8 mouse cellular contexts compared by ENCODE assay signal in the genomic region with DNA sequence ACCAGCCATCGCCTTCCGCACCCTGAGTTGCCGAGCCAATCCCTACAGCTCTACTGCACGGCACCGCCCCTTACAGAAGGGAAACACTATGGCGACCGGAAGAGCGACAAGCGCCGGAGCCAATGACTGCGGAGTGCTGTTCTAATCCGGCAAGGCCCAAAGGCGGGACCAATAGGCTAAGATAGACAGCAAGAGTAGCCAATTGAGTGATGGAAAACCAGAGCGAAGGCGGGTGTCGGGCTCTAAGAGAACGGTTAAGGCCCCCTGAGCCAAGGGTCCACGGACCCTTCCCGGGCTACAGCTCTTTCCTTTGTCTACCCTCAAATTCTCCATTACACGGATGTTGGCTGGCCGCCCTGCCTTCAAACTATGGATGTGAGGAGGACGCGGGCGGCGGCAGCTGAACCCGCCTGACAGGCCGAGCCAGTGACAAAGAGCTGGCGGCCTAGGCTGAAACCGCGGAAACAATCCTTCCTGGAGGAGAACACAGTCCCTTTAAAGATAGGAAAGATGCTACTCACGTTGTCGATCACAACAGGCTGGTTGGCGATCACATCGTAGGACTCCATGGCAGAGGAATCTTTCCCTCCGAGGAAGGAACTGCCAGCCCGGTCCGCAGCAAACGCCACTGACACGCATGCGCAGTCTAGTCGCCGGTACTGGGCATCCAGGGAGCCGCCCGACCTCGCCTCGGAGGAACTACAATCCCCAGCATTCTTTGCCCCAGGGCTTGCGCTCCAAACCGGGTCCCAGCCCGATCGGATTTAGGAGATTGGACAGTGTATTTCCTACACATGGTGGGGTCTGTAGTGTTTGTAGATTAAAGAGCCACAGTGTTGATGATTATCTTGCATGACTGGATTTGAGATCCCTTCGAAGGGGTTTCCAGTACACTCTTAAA. TPM values are rescaled to one million over a fixed set of nuclear protein-coding genes. Genes with fewer than 3 reads are reported as not detected.
DNase-seq lines count a peak whose midpoint lies in the region; ATAC-seq and TF ChIP-seq lines count a peak whose summit lies in the region.

TSS of gene Actr1a (minus strand) at position 640 of the 901 bp plus-strand sequence.

- H3K4me2 ChIP-seq in hindbrain, embryonic 14.5 days (replicated peaks), result peak within 1 kb of the TSS; percentile 73

- in situ Hi-C loops in Patski (cut with MboI; ENCODE audit: low pct_unique_long_range_greater_than_20kb), result loop anchor here (5.0 kb wide), 2 partner anchors 52 to 137 kb away; no protein-coding TSS in a partner anchor

- H3K9me3 ChIP-seq in hindbrain, embryonic 14.5 days (ENCODE audit: control insufficient read depth, low read length), result no peaks in the 10 kb centered on the region

- POLR2A ChIA-PET in Patski (lab: Charles Lee), result interaction anchor here (0.7 to 1.4 kb wide), 3 partner anchors 43 to 134 kb away, joined by 3 to 5 read pairs (median 4); no protein-coding TSS in a partner anchor

- peak; percentile 98 for DNase-seq in Patski (ENCODE audit: low read depth, low spot score)
- peak; percentile 98 to 99 for DNase-seq in cerebellum, postnatal 14 days
- peak; percentile 97 to 98 for DNase-seq in frontal cortex, postnatal 25 days (ENCODE audit: low spot score in 2 of 2)
- DNase-seq in hindbrain, embryonic 14.5 days (ENCODE audit: low spot score), result peak; percentile 100
- peak; percentile 96 to 98 for DNase-seq in layer of hippocampus, postnatal 36 days
- DNase-seq in lung, postnatal 36 days, result peak; percentile 99
- peak; percentile 100 for DNase-seq in retina, postnatal 1 day
- peak; percentile 90 to 93 for DNase-seq in urinary bladder, adult 18-20 months (ENCODE audit: low spot score in 2 of 2)

- peak within 1 kb of the TSS; percentile 92 for H3K9ac ChIP-seq in hindbrain, embryonic 14.5 days

- CTCF ChIA-PET in Patski (lab: Charles Lee), result no interaction called here

- H3K27ac ChIP-seq in hindbrain, embryonic 14.5 days, result peak within 1 kb of the TSS; percentile 89

- peaks cover 40% of the 10 kb centered on the region for H3K4me1 ChIP-seq in hindbrain, embryonic 14.5 days (replicated peaks; ENCODE audit: control insufficient read depth, insufficient read depth, low read length)

- TF ChIP-seq CTCF in Patski (IDR thresholded peaks at IDR 0.05), result no peak

- H3K27me3 ChIP-seq in Patski, result no peaks in the 10 kb centered on the region
- no peaks in the 10 kb centered on the region for H3K27me3 ChIP-seq in hindbrain, embryonic 14.5 days (ENCODE audit: control insufficient read depth, insufficient read depth, low read length)

- peak within 1 kb of the TSS; percentile 85 for H3K4me3 ChIP-seq in hindbrain, embryonic 14.5 days (replicated peaks; ENCODE audit: low read length)

- 0 out of 2 replicates have a peak, but pooled peaks cover 4% of the 10 kb centered on the region for H3K36me3 ChIP-seq in hindbrain, embryonic 14.5 days (replicated peaks; ENCODE audit: control insufficient read depth, insufficient read depth)

- ATAC-seq in Patski, result peak; percentile 94
- peak; percentile 95 for ATAC-seq in hindbrain, embryonic 14.5 days (ENCODE audit: low FRiP score)

- under 1% methylated on average over 51 of the region's 51 CpGs for WGBS in hindbrain, embryonic 14.5 days

RNA-seq across cellular contexts. Expression of gene Actr1a, which starts in this region (rescaled TPM):
- 159 TPM for polyA plus RNA-seq in Patski (2021)
- 327 and 382 TPM in 2 replicates for polyA plus RNA-seq in hindbrain, embryonic 14.5 days (2014; fragmentation: Nextera tagmentation; extraction: Ambion mirVana)
- 100 to 1,000 TPM; 180 to 188 TPM for total RNA-seq in layer of hippocampus, postnatal 36 days (2021)

Comparison
In these comparisons a context has a peak if more than half of its experiments do, and no peak if none do; other contexts are left out.
1. Peak in every context shown above with its lines: DNase-seq, ATAC-seq, H3K4me3 ChIP-seq and H3K27ac ChIP-seq.